Mouse (Mus musculus) ES-E14 (cell line): Measurements from ENCODE around the gene Slc52a3.

Experiments
- MAFK ChIP-seq: IDR thresholded peaks from 2 replicates; pipeline ENCODE4 v1.6.1; 2014; ENCODE audit warnings: mild to moderate bottlenecking, low read depth, low read length, inconsistent platforms; ENCODE audit not compliant: insufficient read depth
- ZNF384 ChIP-seq: IDR thresholded peaks from 2 replicates; pipeline ENCODE4 v1.6.1; 2012; ENCODE audit warnings: low read depth, low read length, inconsistent platforms

DNA sequence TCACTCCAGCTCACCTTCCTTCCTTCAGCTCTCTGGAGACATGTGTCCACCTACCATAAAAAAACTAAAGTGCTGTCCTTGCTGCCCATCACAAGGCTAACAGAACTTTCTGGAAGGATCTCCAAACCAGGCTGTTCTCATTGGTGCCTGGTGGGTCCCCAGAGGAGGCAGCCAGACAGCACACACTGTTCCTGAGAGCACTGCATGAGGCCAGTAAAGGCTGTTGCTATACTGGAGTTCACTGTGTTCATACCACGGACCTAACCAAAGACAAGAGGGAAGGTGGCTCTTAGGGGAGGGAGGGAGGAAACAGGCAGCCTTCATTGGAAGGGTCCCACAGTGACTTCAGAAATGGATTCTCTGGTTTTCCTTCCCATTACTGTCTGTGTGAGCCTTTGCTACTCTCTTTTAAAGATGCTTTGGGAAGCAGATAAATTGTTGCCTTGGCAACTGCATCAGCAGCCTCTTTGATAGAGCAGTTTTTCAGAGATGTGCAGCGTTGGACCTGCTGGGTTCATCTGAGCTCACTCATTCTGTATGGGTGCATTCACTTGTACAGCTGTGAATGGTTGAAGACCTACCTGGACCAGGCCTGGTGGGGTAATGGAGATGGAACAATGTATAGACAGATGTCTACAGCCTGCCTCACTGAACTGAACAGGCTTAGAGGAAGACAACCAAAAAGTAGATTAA is 47.1 kb upstream of the Slc52a3 start:
- TF ChIP-seq ZNF384 (no peak), MAFK (no peak)
